Mouse (Mus musculus) olfactory bulb, adult 2 months (tissue): ENCODE results near the gene Iqgap1.

ENCODE experiments used
- CTCF ChIP-seq: fragments of 200-500 bp; IDR thresholded peaks from 2 replicates; pipeline ENCODE4 v1.5.1; 2012; ENCODE audit warnings: low read depth, mild to moderate bottlenecking, low read length, moderate library complexity; ENCODE audit not compliant: insufficient read depth
- POLR2A ChIP-seq: fragments of 200-500 bp; IDR thresholded peaks from 2 replicates; pipeline ENCODE4 v1.6.1; 2012; ENCODE audit warnings: mild to moderate bottlenecking, low read depth, low read length, moderate library complexity; ENCODE audit not compliant: insufficient read depth

DNA sequence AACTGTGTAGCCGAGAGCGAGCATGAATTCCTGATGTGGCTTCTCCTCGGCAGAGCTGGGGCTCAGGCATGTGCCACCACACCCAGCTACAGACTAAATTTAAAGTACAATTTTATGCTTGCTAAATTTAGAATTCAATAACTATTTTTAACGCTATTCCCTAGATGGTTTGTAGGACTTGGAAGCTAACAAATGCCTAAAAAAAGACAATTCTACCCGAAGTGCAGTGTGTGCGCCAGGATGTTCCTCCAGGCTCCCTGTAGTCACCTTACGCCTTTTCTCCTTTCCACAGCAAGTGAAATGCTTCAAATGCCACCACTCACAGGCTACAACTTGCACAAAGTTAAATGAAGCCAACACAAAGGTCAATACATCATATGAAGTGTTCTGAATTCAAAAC lies 78.4 kb downstream of the Iqgap1 start:
- TF ChIP-seq CTCF (no peak), POLR2A (no peak)
